Comparison of ENCODE assay signal across 31 mouse cellular contexts in the genomic region with DNA sequence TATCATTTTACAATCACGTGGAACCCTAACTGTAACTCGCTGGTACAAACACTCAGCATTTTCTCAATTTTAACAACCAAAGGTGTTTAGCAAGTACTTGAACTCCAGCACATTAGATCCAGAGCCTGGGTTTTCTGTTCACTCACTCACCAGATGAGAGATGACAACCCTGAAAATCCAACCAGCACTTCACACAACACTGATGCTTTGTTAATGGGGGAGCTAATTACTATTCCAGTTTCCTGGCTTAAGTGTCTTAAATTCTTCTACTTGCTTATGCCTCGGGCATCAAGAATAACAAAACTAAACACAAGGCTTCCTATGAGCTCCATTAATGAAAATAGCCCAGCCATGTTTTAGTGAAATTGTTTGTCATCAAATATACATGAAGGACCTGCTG.
"Had no signal": no experiment of that assay in that cellular context is flagged by ENCODE, and none has a peak within 500 bp of the region (broad histone marks: within the 10 kb centered on the region; RNA-seq: fewer than 3 reads in every experiment).

No protein-coding gene starts in this region.

- DNase-seq: left cerebral cortex, postnatal 4 days; liver; liver, embryonic 13.5 days; liver, postnatal 0 days; lung, adult 18-20 months; lung, adult 2 months; lung, embryonic 14.5 days; lung, postnatal 10 days; lung, postnatal 14 days; lung, postnatal 36 days; lung, postnatal 4 days; midbrain, embryonic 14.5 days had no signal

- H3K9me3 ChIP-seq: limb, embryonic 10.5 days; limb, embryonic 12.5 days; limb, embryonic 13.5 days; limb, embryonic 15.5 days; liver, embryonic 12.5 days; liver, embryonic 13.5 days; liver, embryonic 15.5 days; lung, embryonic 15.5 days; megakaryocyte, embryonic 14.5 days; midbrain, embryonic 10.5 days; midbrain, embryonic 12.5 days; midbrain, embryonic 15.5 days; neural tube, embryonic 12.5 days; neural tube, embryonic 13.5 days had no signal

- H3K27ac ChIP-seq: limb, embryonic 10.5 days; limb, embryonic 12.5 days; limb, embryonic 13.5 days; limb, embryonic 15.5 days; liver, embryonic 12.5 days; liver, embryonic 13.5 days; liver, embryonic 14.5 days; liver, embryonic 15.5 days; lung, embryonic 15.5 days; macrophage; midbrain, embryonic 10.5 days; midbrain, embryonic 12.5 days; midbrain, embryonic 15.5 days; neural tube, embryonic 12.5 days; neural tube, embryonic 13.5 days had no signal

- H3K4me1 ChIP-seq: limb, embryonic 12.5 days; limb, embryonic 15.5 days; liver, embryonic 12.5 days; liver, embryonic 13.5 days; liver, embryonic 15.5 days; lung, embryonic 15.5 days; megakaryocyte, embryonic 14.5 days; midbrain, embryonic 12.5 days; midbrain, embryonic 15.5 days; neural tube, embryonic 12.5 days had no signal

- H3K36me3 ChIP-seq: limb, embryonic 10.5 days; limb, embryonic 12.5 days; limb, embryonic 13.5 days; limb, embryonic 15.5 days; liver, embryonic 12.5 days; liver, embryonic 13.5 days; liver, embryonic 15.5 days; lung, embryonic 15.5 days; midbrain, embryonic 10.5 days; midbrain, embryonic 12.5 days; midbrain, embryonic 15.5 days; neural tube, embryonic 12.5 days; neural tube, embryonic 13.5 days had no signal

- H3K27me3 ChIP-seq: limb, embryonic 12.5 days; limb, embryonic 13.5 days; limb, embryonic 15.5 days; liver, embryonic 12.5 days; liver, embryonic 13.5 days; liver, embryonic 15.5 days; lung, embryonic 15.5 days; megakaryocyte, embryonic 14.5 days; midbrain, embryonic 12.5 days; midbrain, embryonic 15.5 days; neural tube, embryonic 12.5 days; neural tube, embryonic 13.5 days had no signal

- H3K9ac ChIP-seq: limb, embryonic 12.5 days; limb, embryonic 13.5 days; limb, embryonic 15.5 days; liver, embryonic 12.5 days; liver, embryonic 13.5 days; liver, embryonic 14.5 days; liver, embryonic 15.5 days; liver, postnatal 0 days; lung, embryonic 14.5 days; lung, embryonic 15.5 days; midbrain, embryonic 12.5 days; midbrain, embryonic 15.5 days; neural tube, embryonic 12.5 days; neural tube, embryonic 13.5 days had no signal

- H3K4me2 ChIP-seq: limb, embryonic 12.5 days; limb, embryonic 13.5 days; limb, embryonic 15.5 days; liver, embryonic 11.5 days; liver, embryonic 12.5 days; liver, embryonic 13.5 days; liver, embryonic 15.5 days; lung, embryonic 14.5 days; lung, embryonic 15.5 days; midbrain, embryonic 12.5 days; midbrain, embryonic 15.5 days; neural tube, embryonic 12.5 days; neural tube, embryonic 13.5 days had no signal

- H3K4me3 ChIP-seq: limb, embryonic 10.5 days; limb, embryonic 12.5 days; limb, embryonic 13.5 days; limb, embryonic 15.5 days; liver, embryonic 12.5 days; liver, embryonic 13.5 days; liver, embryonic 15.5 days; lung, embryonic 15.5 days; megakaryocyte, embryonic 14.5 days; midbrain, embryonic 10.5 days; midbrain, embryonic 12.5 days; midbrain, embryonic 15.5 days; myocyte; neural tube, embryonic 12.5 days; neural tube, embryonic 13.5 days had no signal

- ATAC-seq: liver, embryonic 12.5 days; liver, postnatal 0 days; lung, postnatal 0 days; midbrain, embryonic 15.5 days; midbrain, embryonic 16.5 days had no signal
